Mouse (Mus musculus): ENCODE measurements around the gene Psme3. TPM values are rescaled to one million over a fixed set of nuclear protein-coding genes. Genes with fewer than 3 reads are reported as not detected.

Gene Psme3
- polyA plus RNA-seq, 1 experiment from 2014 or later: 129 TPM

- Histone ChIP-seq H3K9ac (replicated peaks) (peak overlapping the region; percentile 32; the same call in 1 of the 2 replicates), H3K27ac (replicated peaks) (peak overlapping the region; percentile 63), H3K9me3 (no peaks in the 10 kb centered on the region), H3K27me3 (no peaks in the 10 kb centered on the region), H3K36me3 (no peaks in the 10 kb centered on the region), H3K4me1 (peaks cover 10% of the 10 kb centered on the region), H3K4me3 (peak overlapping the region; percentile 40), H3K4me2 (replicated peaks) (peak overlapping the region; percentile 54)
- peak; percentile 91 for ATAC-seq (replicated peaks)
- WGBS: under 1% methylated on average over 9 of the region's 9 CpGs
Measured at GRCm38 (mm10) chr11:101338123-101338760, 22.2 kb downstream of the Psme3 start.

DNA sequence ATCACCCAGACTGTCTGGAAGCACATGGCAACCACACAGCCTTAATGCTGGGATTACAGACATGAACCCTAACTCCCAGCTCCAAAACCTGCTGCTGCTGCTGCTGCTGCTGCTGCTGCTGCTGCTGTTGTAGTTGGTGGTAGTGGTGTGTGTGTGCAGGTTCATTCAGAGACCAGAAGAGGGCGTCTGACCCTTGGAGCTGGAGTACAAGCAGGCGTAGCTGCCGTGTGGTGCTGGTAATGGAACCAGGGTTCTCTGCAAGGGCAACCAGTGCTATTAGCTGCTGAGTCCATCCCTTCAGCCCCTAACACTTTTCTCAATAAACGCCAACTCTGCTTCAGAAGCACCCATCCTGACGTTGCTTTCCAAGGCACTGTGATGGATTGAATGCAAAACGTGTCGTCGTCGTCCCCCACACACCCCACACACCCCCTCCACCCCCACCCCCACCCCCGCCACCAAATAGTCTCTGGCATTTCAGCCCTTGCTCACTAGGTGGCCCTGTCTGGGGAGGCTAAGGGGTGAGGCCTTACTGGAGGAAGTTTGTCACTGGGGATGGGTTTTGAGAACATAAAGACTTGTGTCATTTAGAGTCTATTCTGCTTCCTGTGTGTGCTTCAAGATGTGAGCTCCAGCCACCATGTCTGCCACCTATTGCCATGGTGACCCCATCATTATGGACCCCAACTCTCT lies 31.2 kb downstream of the Psme3 start:
- Histone ChIP-seq H3K9me3 (no peaks in the 10 kb centered on the region), H3K27ac (replicated peaks) (no peak overlapping the region), H3K4me3 (no peak overlapping the region), H3K36me3 (no peaks in the 10 kb centered on the region), H3K4me1 (no peaks in the 10 kb centered on the region), H3K9ac (replicated peaks) (no peak overlapping the region), H3K4me2 (replicated peaks) (no peak overlapping the region), H3K27me3 (no peaks in the 10 kb centered on the region)
- 76% methylated on average over 10 of the region's 10 CpGs for WGBS
- ATAC-seq (replicated peaks): no peak

DNA sequence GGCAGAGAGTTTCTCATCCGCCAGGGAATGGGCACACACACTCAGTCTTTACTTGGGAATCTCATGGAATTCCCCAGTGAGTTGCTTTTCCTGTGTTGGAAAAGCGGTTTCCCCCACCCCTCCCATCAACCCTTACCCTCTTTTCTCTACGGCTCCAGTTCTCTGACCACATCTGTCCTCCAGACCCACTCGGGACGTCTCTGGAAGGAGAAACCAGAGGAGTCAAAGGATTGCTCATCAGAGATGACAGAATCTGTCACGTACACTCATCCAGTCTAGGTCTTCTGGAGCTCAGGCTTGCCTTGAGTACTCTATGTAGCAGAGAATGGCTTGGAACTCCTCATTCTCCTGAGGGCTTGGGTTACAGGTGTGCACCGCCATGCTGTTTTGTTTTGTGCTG lies 32.8 kb downstream of the Psme3 start:
- H3K9ac ChIP-seq (replicated peaks): no peak overlapping the region
- WGBS: 79% methylated on average over 7 of the region's 7 CpGs
- H3K4me2 ChIP-seq (replicated peaks): no peak overlapping the region
- H3K4me1 ChIP-seq: no peaks in the 10 kb centered on the region
- ATAC-seq (replicated peaks): no peak
- no peaks in the 10 kb centered on the region for H3K27me3 ChIP-seq
- H3K36me3 ChIP-seq: no peaks in the 10 kb centered on the region
- no peak overlapping the region for H3K27ac ChIP-seq (replicated peaks)
- no peaks in the 10 kb centered on the region for H3K9me3 ChIP-seq
- H3K4me3 ChIP-seq: no peak overlapping the region

- WGBS: 88% methylated on average over 3 of the region's 3 CpGs
- Histone ChIP-seq H3K36me3 (no peaks in the 10 kb centered on the region), H3K4me3 (no peak overlapping the region), H3K9ac (replicated peaks) (no peak overlapping the region), H3K4me2 (replicated peaks) (no peak overlapping the region), H3K27me3 (no peaks in the 10 kb centered on the region), H3K27ac (replicated peaks) (no peak overlapping the region), H3K4me1 (no peaks in the 10 kb centered on the region), H3K9me3 (no peaks in the 10 kb centered on the region)
- no peak for ATAC-seq (replicated peaks)
Measured at GRCm38 (mm10) chr11:101349216-101349615, 33.2 kb downstream of the Psme3 start.

DNA sequence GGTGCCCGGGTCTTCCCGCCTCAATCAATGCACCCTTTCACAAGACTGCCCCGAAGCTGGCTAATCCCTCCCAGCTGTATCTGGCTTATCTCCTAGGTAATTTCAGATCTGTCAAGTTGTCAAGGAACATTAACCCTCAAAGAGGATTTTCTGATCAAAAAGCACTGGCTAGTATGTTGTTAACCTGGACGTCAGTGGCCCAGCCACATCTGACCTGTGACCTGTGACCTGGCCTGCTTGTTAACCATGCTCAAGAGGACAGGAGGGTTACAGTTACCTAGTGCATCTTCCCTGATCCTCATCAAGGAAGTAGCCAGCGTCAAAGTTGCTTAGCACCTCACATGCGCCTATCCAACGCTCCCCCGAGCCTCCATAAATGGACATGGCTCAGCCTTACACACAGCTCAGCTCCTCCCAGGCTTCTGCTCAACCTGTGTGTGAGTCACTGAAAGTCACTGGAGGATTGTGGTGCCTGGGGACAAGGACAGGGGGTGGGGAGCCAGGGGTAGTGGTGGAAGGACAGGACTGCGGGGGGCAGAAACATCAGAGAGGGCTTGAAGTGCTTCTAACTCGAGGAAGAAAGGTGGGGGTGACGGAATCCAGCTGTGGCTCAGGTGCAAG lies 35.2 kb downstream of the Psme3 start:
- no peaks in the 10 kb centered on the region for H3K4me1 ChIP-seq
- H3K27ac ChIP-seq (replicated peaks): no peak overlapping the region
- no peaks in the 10 kb centered on the region for H3K36me3 ChIP-seq
- ATAC-seq (replicated peaks): no peak
- H3K9me3 ChIP-seq: no peaks in the 10 kb centered on the region
- 68% methylated on average over 11 of the region's 11 CpGs for WGBS
- H3K4me2 ChIP-seq (replicated peaks): no peak overlapping the region
- H3K9ac ChIP-seq (replicated peaks): no peak overlapping the region
- no peak overlapping the region for H3K4me3 ChIP-seq
- no peaks in the 10 kb centered on the region for H3K27me3 ChIP-seq

- Histone ChIP-seq H3K27ac (replicated peaks) (no peak overlapping the region), H3K27me3 (no peaks in the 10 kb centered on the region), H3K9me3 (no peaks in the 10 kb centered on the region), H3K4me2 (replicated peaks) (no peak overlapping the region), H3K9ac (replicated peaks) (no peak overlapping the region), H3K36me3 (no peaks in the 10 kb centered on the region), H3K4me3 (no peak overlapping the region), H3K4me1 (no peaks in the 10 kb centered on the region)
- WGBS: 76% methylated on average over 3 of the region's 3 CpGs
- no peak for ATAC-seq (replicated peaks)
Measured at GRCm38 (mm10) chr11:101351721-101352111, 35.7 kb downstream of the Psme3 start.

DNA sequence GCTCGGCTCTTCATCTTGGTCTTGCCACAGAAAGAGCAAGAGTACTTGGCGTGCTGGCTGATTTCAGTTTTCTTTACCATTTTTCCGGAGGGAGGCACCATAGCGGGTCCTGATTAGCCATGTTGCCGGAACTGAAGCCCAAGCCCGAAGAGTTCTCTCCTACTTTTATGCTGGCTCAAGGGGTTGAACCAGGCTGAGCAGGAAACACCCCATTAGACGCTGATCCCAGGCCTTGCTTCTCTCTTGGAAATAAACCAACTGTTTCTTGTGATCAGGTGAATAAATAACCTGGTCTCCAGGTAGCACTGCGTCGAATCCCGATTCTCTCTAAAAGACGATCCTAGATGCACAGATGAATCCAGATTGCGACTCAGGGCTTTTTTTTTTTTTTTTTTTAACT lies 37.4 kb downstream of the Psme3 start:
- H3K36me3 ChIP-seq: no peaks in the 10 kb centered on the region
- H3K9me3 ChIP-seq: no peaks in the 10 kb centered on the region
- ATAC-seq (replicated peaks): no peak
- no peaks in the 10 kb centered on the region for H3K4me1 ChIP-seq
- no peak overlapping the region for H3K4me2 ChIP-seq (replicated peaks)
- H3K9ac ChIP-seq (replicated peaks): no peak overlapping the region
- H3K27me3 ChIP-seq: no peaks in the 10 kb centered on the region
- H3K4me3 ChIP-seq: no peak overlapping the region
- WGBS: 93% methylated on average over 12 of the region's 12 CpGs
- no peak overlapping the region for H3K27ac ChIP-seq (replicated peaks)

- H3K9me3 ChIP-seq: no peaks in the 10 kb centered on the region
- no peaks in the 10 kb centered on the region for H3K4me1 ChIP-seq
- no peak for ATAC-seq (replicated peaks)
- 77% methylated on average over 5 of the region's 5 CpGs for WGBS
- no peak overlapping the region for H3K9ac ChIP-seq (replicated peaks)
- no peak overlapping the region for H3K4me3 ChIP-seq
- H3K36me3 ChIP-seq: no peaks in the 10 kb centered on the region
- H3K27ac ChIP-seq (replicated peaks): no peak overlapping the region
- no peak overlapping the region for H3K4me2 ChIP-seq (replicated peaks)
- no peaks in the 10 kb centered on the region for H3K27me3 ChIP-seq
Measured at GRCm38 (mm10) chr11:101354438-101355010, 38.5 kb downstream of the Psme3 start.

GRCm38 (mm10) chr11:101355916-101356315 lies 39.9 kb downstream of the Psme3 start:
- ATAC-seq (replicated peaks): no peak
- Histone ChIP-seq H3K9ac (replicated peaks) (no peak overlapping the region), H3K9me3 (no peaks in the 10 kb centered on the region), H3K4me2 (replicated peaks) (no peak overlapping the region), H3K4me3 (no peak overlapping the region), H3K4me1 (no peaks in the 10 kb centered on the region), H3K36me3 (no peaks in the 10 kb centered on the region), H3K27ac (replicated peaks) (no peak overlapping the region), H3K27me3 (no peaks in the 10 kb centered on the region)
- WGBS: 77% methylated on average over 2 of the region's 2 CpGs

- no peaks in the 10 kb centered on the region for H3K27me3 ChIP-seq
- no peaks in the 10 kb centered on the region for H3K4me1 ChIP-seq
- no peak for ATAC-seq (replicated peaks)
- no peak overlapping the region for H3K4me2 ChIP-seq (replicated peaks)
- no peaks in the 10 kb centered on the region for H3K9me3 ChIP-seq
- no peak overlapping the region for H3K9ac ChIP-seq (replicated peaks)
- H3K27ac ChIP-seq (replicated peaks): no peak overlapping the region
- no peak overlapping the region for H3K4me3 ChIP-seq
- 82% methylated on average over 3 of the region's 3 CpGs for WGBS
- no peaks in the 10 kb centered on the region for H3K36me3 ChIP-seq
Measured at GRCm38 (mm10) chr11:101357505-101358182, 41.6 kb downstream of the Psme3 start.

- H3K9me3 ChIP-seq: no peaks in the 10 kb centered on the region
- H3K9ac ChIP-seq (replicated peaks): no peak overlapping the region
- H3K4me2 ChIP-seq (replicated peaks): no peak overlapping the region
- no peaks in the 10 kb centered on the region for H3K36me3 ChIP-seq
- 84% methylated on average over 9 of the region's 9 CpGs for WGBS
- ATAC-seq (replicated peaks): no peak
- no peaks in the 10 kb centered on the region for H3K27me3 ChIP-seq
- H3K4me1 ChIP-seq: no peaks in the 10 kb centered on the region
- no peak overlapping the region for H3K27ac ChIP-seq (replicated peaks)
- H3K4me3 ChIP-seq: no peak overlapping the region
Measured at GRCm38 (mm10) chr11:101359776-101360175, 43.8 kb downstream of the Psme3 start.

GRCm38 (mm10) chr11:101360651-101361113 lies 44.7 kb downstream of the Psme3 start:
- Histone ChIP-seq H3K4me3 (no peak overlapping the region), H3K4me2 (replicated peaks) (no peak overlapping the region), H3K27ac (replicated peaks) (no peak overlapping the region), H3K4me1 (no peaks in the 10 kb centered on the region), H3K36me3 (no peaks in the 10 kb centered on the region), H3K9me3 (no peaks in the 10 kb centered on the region), H3K9ac (replicated peaks) (no peak overlapping the region), H3K27me3 (no peaks in the 10 kb centered on the region)
- ATAC-seq (replicated peaks): no peak
- 63% methylated on average over 3 of the region's 3 CpGs for WGBS
